Mouse (Mus musculus) ES-Bruce4 (cell line): ENCODE data around the gene Bzw2.

Experiments
- CTCF ChIP-seq: IDR thresholded peaks from one replicate; pipeline ENCODE4 v1.8.1; 2011; ENCODE audit warnings: low read depth, low read length
- EP300 ChIP-seq: IDR thresholded peaks from 2 replicates; pipeline ENCODE4 v1.6.1; 2011; ENCODE audit warnings: low read depth, low read length; ENCODE audit not compliant: insufficient read depth
- POLR2A ChIP-seq: IDR thresholded peaks from one replicate; pipeline ENCODE4 v1.8.1; 2011; ENCODE audit warnings: low read length; ENCODE audit not compliant: insufficient read depth

GRCm38 (mm10) chr12:36093081-36093670, 64.7 kb downstream of the Bzw2 start:
- TF ChIP-seq CTCF (no peak), POLR2A (no peak), EP300 (no peak)
